Mouse (Mus musculus) ES-Bruce4 (cell line): ENCODE data around the gene Gpx3.

Experiments
- CTCF ChIP-seq: IDR thresholded peaks from one replicate; pipeline ENCODE4 v1.8.1; 2011; ENCODE audit warnings: low read depth, low read length
- EP300 ChIP-seq: IDR thresholded peaks from 2 replicates; pipeline ENCODE4 v1.6.1; 2011; ENCODE audit warnings: low read depth, low read length; ENCODE audit not compliant: insufficient read depth

- TF ChIP-seq CTCF (no peak), EP300 (no peak)
Observed at GRCm38 (mm10) chr11:54871831-54872537, 30.3 kb upstream of the Gpx3 start.
